Mouse (Mus musculus): ENCODE measurements around the gene Tspan10.

The Tspan10 gene

GRCm38 (mm10) chr11:120457370-120457769 lies 14.9 kb downstream of the Tspan10 start:
- no peak for DNase-seq

GRCm38 (mm10) chr11:120457772-120458751 lies 15.6 kb downstream of the Tspan10 start, which contains the start of the genes Oxld1 and Ccdc137:
Gene Oxld1, minus strand, starts transcription at chr11:120458068.
Gene Ccdc137, plus strand, starts transcription at chr11:120458115.
- peak; percentile 79 to 84 for DNase-seq

- peak in 1 of 2 experiments; percentile 28 for DNase-seq
Measured at GRCm38 (mm10) chr11:120458847-120459597, 16.6 kb downstream of the Tspan10 start.

- no peak for DNase-seq
Measured at GRCm38 (mm10) chr11:120463536-120463935, 21.1 kb downstream of the Tspan10 start.

- DNase-seq, result no peak
Measured at GRCm38 (mm10) chr11:120464365-120464764, 21.9 kb downstream of the Tspan10 start.

GRCm38 (mm10) chr11:120465521-120465920 lies 23.1 kb downstream of the Tspan10 start:
- DNase-seq, result no peak

- DNase-seq, result peak; percentile 94 to 96
Measured at GRCm38 (mm10) chr11:120467051-120467735, 24.7 kb downstream of the Tspan10 start, which contains the start of gene Arl16. Gene Arl16, minus strand, starts transcription at chr11:120467607.

GRCm38 (mm10) chr11:120467736-120468092 lies 25.3 kb downstream of the Tspan10 start:
- DNase-seq, result no peak

GRCm38 (mm10) chr11:120472052-120472451 lies 29.6 kb downstream of the Tspan10 start:
- no peak for DNase-seq

GRCm38 (mm10) chr11:120483448-120483934 lies 41.0 kb downstream of the Tspan10 start:
- DNase-seq, result no peak

- DNase-seq, result peak; percentile 88 to 91
Measured at GRCm38 (mm10) chr11:120484265-120484981, 42.0 kb downstream of the Tspan10 start, which contains the start of gene Mrpl12. Gene Mrpl12, plus strand, starts transcription at chr11:120484613.

GRCm38 (mm10) chr11:120485251-120485650 lies 42.8 kb downstream of the Tspan10 start:
- no peak for DNase-seq

- DNase-seq, result no peak
Measured at GRCm38 (mm10) chr11:120488516-120488915, 46.1 kb downstream of the Tspan10 start.

- peak; percentile 77 to 83 for DNase-seq
Measured at GRCm38 (mm10) chr11:120489054-120489761, 46.8 kb downstream of the Tspan10 start.

- DNase-seq, result no peak
Measured at GRCm38 (mm10) chr11:120490291-120491046, 48.0 kb downstream of the Tspan10 start.

- peak; percentile 88 to 89 for DNase-seq
Measured at GRCm38 (mm10) chr11:120491317-120492023, 49.0 kb downstream of the Tspan10 start, which contains the start of gene Slc25a10. Gene Slc25a10, plus strand, starts transcription at chr11:120491840.

GRCm38 (mm10) chr11:120492024-120492877 lies 49.8 kb downstream of the Tspan10 start:
- no peak for DNase-seq

- DNase-seq, result no peak
Measured at GRCm38 (mm10) chr11:120492878-120493203, 50.4 kb downstream of the Tspan10 start.

- DNase-seq, result no peak
Measured at GRCm38 (mm10) chr11:120493351-120493750, 50.9 kb downstream of the Tspan10 start.

Data from cerebellum, postnatal 14 days (tissue).